Mouse (Mus musculus) E14TG2a.4 (cell line): Measurements from ENCODE around the gene Zfr2.
"Not testable (repeated sequence)": the region's sequence is repeated elsewhere in the genome, so short reads cannot be mapped to it uniquely, and the experiment has no call there.

ENCODE experiments used
- H3K27me3 ChIP-seq: 2 replicates; pipeline ENCODE4 v1.6.1; 2014; ENCODE audit warnings: low read length, control low read depth; ENCODE audit not compliant: insufficient read depth
- H3K36me3 ChIP-seq: 2 replicates; pipeline ENCODE4 v1.6.1; 2014; ENCODE audit warnings: low read length, control low read depth; ENCODE audit not compliant: insufficient read depth
- H3K4me1 ChIP-seq: replicated peaks from 2 replicates; pipeline ENCODE4 v1.6.1; 2014; ENCODE audit warnings: low read depth, low read length, control low read depth
- H3K4me3 ChIP-seq: replicated peaks from 2 replicates; pipeline ENCODE4 v1.5.1; 2014; ENCODE audit warnings: mild to moderate bottlenecking, low read length
- H3K9me3 ChIP-seq: 2 replicates; pipeline ENCODE4 v1.6.1; 2014; ENCODE audit warnings: low read length, control low read depth
- CTCF ChIP-seq: conservative IDR thresholded peaks from 2 replicates; pipeline ENCODE4 v1.5.1; 2014; ENCODE audit warnings: low read length
- NANOG ChIP-seq: IDR thresholded peaks from 2 replicates; pipeline ENCODE4 v1.6.1; 2014; ENCODE audit warnings: borderline replicate concordance, low read length, mixed read lengths
- POU5F1 ChIP-seq: IDR thresholded peaks from 2 replicates; pipeline ENCODE4 v1.6.1; 2014; ENCODE audit warnings: low read length, borderline replicate concordance

Zfr2 gene

GRCm38 (mm10) chr10:81217267-81217666 is 15.7 kb upstream of the Zfr2 start:
- peaks cover 41% of the 10 kb centered on the region for H3K4me1 ChIP-seq
- not testable (repeated sequence) for H3K4me3 ChIP-seq, H3K27me3 ChIP-seq, H3K36me3 ChIP-seq, H3K9me3 ChIP-seq
- TF ChIP-seq CTCF = peak; percentile 44

GRCm38 (mm10) chr10:81217964-81218363 is 15.0 kb upstream of the Zfr2 start:
- Histone ChIP-seq H3K9me3 (peaks cover 8% of the 10 kb centered on the region), H3K36me3 (no peaks in the 10 kb centered on the region), H3K4me3 (no peak overlapping the region), H3K27me3 (no peaks in the 10 kb centered on the region), H3K4me1 (peaks cover 40% of the 10 kb centered on the region)
- TF ChIP-seq POU5F1 (no peak), NANOG (no peak), CTCF (peak; percentile 79)

- TF ChIP-seq CTCF (no peak), POU5F1 (no peak), NANOG (no peak)
- Histone ChIP-seq H3K4me3 (no peak overlapping the region), H3K36me3 (no peaks in the 10 kb centered on the region), H3K9me3 (peaks cover 8% of the 10 kb centered on the region), H3K4me1 (peaks cover 42% of the 10 kb centered on the region), H3K27me3 (no peaks in the 10 kb centered on the region)
Measured at GRCm38 (mm10) chr10:81221402-81222015, 11.4 kb upstream of the Zfr2 start.

GRCm38 (mm10) chr10:81223731-81224130 is 9.2 kb upstream of the Zfr2 start:
- peaks cover 44% of the 10 kb centered on the region for H3K4me1 ChIP-seq
- not testable (repeated sequence) for H3K9me3 ChIP-seq, H3K36me3 ChIP-seq, H3K4me3 ChIP-seq, H3K27me3 ChIP-seq

GRCm38 (mm10) chr10:81229735-81230437 is 3.1 kb upstream of the Zfr2 start:
- no peaks in the 10 kb centered on the region for H3K36me3 ChIP-seq
- H3K27me3 ChIP-seq = peaks cover 5% of the 10 kb centered on the region; the same call in 1 of the 2 replicates
- H3K4me1 ChIP-seq = peaks cover 63% of the 10 kb centered on the region
- peak overlapping the region; percentile 60 for H3K4me3 ChIP-seq
- TF ChIP-seq NANOG = no peak
- TF ChIP-seq POU5F1 = no peak
- TF ChIP-seq CTCF = no peak
- H3K9me3 ChIP-seq = no peaks in the 10 kb centered on the region

- peaks cover 70% of the 10 kb centered on the region for H3K4me1 ChIP-seq
- TF ChIP-seq NANOG (no peak), CTCF (peak; percentile 58), POU5F1 (no peak)
- H3K36me3 ChIP-seq = no peaks in the 10 kb centered on the region
- H3K9me3 ChIP-seq = no peaks in the 10 kb centered on the region
- H3K4me3 ChIP-seq = peak within 1 kb of the TSS; percentile 60
- peaks cover 5% of the 10 kb centered on the region; the same call in 1 of the 2 replicates for H3K27me3 ChIP-seq
Measured at GRCm38 (mm10) chr10:81230438-81231332, 2.3 kb upstream of the Zfr2 start, which contains the start of gene Atcay. TSS of gene Atcay (minus strand) at chr10:81230833.

GRCm38 (mm10) chr10:81231436-81231835 is 1.5 kb upstream of the Zfr2 start:
- Histone ChIP-seq H3K9me3 (no peaks in the 10 kb centered on the region), H3K27me3 (peaks cover 5% of the 10 kb centered on the region; the same call in 1 of the 2 replicates), H3K4me1 (peaks cover 77% of the 10 kb centered on the region), H3K36me3 (no peaks in the 10 kb centered on the region), H3K4me3 (0 out of 2 replicates have a peak overlapping the region, but pooled peaks have one; percentile 60)
- TF ChIP-seq POU5F1 (no peak), NANOG (no peak), CTCF (no peak)

GRCm38 (mm10) chr10:81233226-81233585 is 251 bp downstream of the Zfr2 start:
- Histone ChIP-seq H3K36me3 (no peaks in the 10 kb centered on the region), H3K9me3 (no peaks in the 10 kb centered on the region), H3K27me3 (peaks cover 5% of the 10 kb centered on the region; the same call in 1 of the 2 replicates), H3K4me3 (peak overlapping the region; percentile 84), H3K4me1 (peaks cover 92% of the 10 kb centered on the region)
- no peak for TF ChIP-seq NANOG
- TF ChIP-seq POU5F1 = no peak
- no peak for TF ChIP-seq CTCF
